Mouse (Mus musculus) adrenal gland, postnatal 4 days (tissue): Measurements from ENCODE around the gene Kat7. TPM values are rescaled to one million over a fixed set of nuclear protein-coding genes. Genes with fewer than 3 reads are reported as not detected.

ENCODE experiments used
- DNase-seq, 2 experiments: peaks; one replicate each; pipeline ENCODE4 v3.0.0; 2021 to 2022; ENCODE audit warnings: low spot score in 2 of 2, mixed read lengths in 2 of 2
- total RNA-seq, 2 experiments: library from RNA; stranded (reverse); gene quantifications; 2 replicates each; pipeline ENCODE4 v1.2.3; 2021

The Kat7 gene
- total RNA-seq, 2 experiments from 2014 or later: 77.8 to 80.3 TPM

- no peak for DNase-seq
Observed at GRCm38 (mm10) chr11:95291998-95292397, 18.0 kb downstream of the Kat7 start.

GRCm38 (mm10) chr11:95282331-95282730 is 27.7 kb downstream of the Kat7 start:
- no peak for DNase-seq

- DNase-seq: no peak
Observed at GRCm38 (mm10) chr11:95279061-95279659, 30.9 kb downstream of the Kat7 start.

- DNase-seq: no peak
Observed at GRCm38 (mm10) chr11:95276056-95276455, 34.0 kb downstream of the Kat7 start.

- no peak for DNase-seq
Observed at GRCm38 (mm10) chr11:95274613-95275012, 35.4 kb downstream of the Kat7 start.

GRCm38 (mm10) chr11:95273661-95274060 is 36.4 kb downstream of the Kat7 start:
- no peak for DNase-seq

GRCm38 (mm10) chr11:95266540-95267245 is 43.4 kb downstream of the Kat7 start:
- DNase-seq: no peak

GRCm38 (mm10) chr11:95264455-95265013 is 45.5 kb downstream of the Kat7 start:
- DNase-seq: no peak

- DNase-seq: no peak
Observed at GRCm38 (mm10) chr11:95263816-95264454, 46.1 kb downstream of the Kat7 start.

- no peak for DNase-seq
Observed at GRCm38 (mm10) chr11:95261178-95261751, 48.8 kb downstream of the Kat7 start, which contains the start of gene Tac4. Tac4 (plus strand) TSS chr11:95261529.

- peak; percentile 91 to 96 for DNase-seq
Observed at GRCm38 (mm10) chr11:95259088-95259849, 50.8 kb downstream of the Kat7 start.

- DNase-seq: peak; percentile 65 to 73
Observed at GRCm38 (mm10) chr11:95258490-95258889, 51.6 kb downstream of the Kat7 start.

- no peak for DNase-seq
Observed at GRCm38 (mm10) chr11:95257930-95258329, 52.1 kb downstream of the Kat7 start.

GRCm38 (mm10) chr11:95255747-95256146 is 54.3 kb downstream of the Kat7 start:
- no peak for DNase-seq

- no peak for DNase-seq
Observed at GRCm38 (mm10) chr11:95254165-95254564, 55.9 kb downstream of the Kat7 start.

- no peak for DNase-seq
Observed at GRCm38 (mm10) chr11:95252104-95252503, 57.9 kb downstream of the Kat7 start.

- peak; percentile 37 to 58 for DNase-seq
Observed at GRCm38 (mm10) chr11:95251295-95251694, 58.8 kb downstream of the Kat7 start.

GRCm38 (mm10) chr11:95250110-95250509 is 59.9 kb downstream of the Kat7 start:
- no peak for DNase-seq

- DNase-seq: no peak
Observed at GRCm38 (mm10) chr11:95247065-95247464, 63.0 kb downstream of the Kat7 start.

- no peak for DNase-seq
Observed at GRCm38 (mm10) chr11:95245456-95245855, 64.6 kb downstream of the Kat7 start.

- no peak for DNase-seq
Observed at GRCm38 (mm10) chr11:95242653-95243052, 67.4 kb downstream of the Kat7 start.
